Mouse (Mus musculus) c-Kit-positive CD71-negative TER-119-negative erythroid progenitor cells, embryonic 14.5 days (primary cell): ENCODE data around the gene Ckap5.
"Not testable (repeated sequence)": the region's sequence is repeated elsewhere in the genome, so short reads cannot be mapped to it uniquely, and the experiment has no call there.

Source experiments
- DNase-seq: peaks from one replicate; pipeline ENCODE4 v3.0.0-alpha.2; 2013; ENCODE audit warnings: low read depth

Ckap5 gene

DNA sequence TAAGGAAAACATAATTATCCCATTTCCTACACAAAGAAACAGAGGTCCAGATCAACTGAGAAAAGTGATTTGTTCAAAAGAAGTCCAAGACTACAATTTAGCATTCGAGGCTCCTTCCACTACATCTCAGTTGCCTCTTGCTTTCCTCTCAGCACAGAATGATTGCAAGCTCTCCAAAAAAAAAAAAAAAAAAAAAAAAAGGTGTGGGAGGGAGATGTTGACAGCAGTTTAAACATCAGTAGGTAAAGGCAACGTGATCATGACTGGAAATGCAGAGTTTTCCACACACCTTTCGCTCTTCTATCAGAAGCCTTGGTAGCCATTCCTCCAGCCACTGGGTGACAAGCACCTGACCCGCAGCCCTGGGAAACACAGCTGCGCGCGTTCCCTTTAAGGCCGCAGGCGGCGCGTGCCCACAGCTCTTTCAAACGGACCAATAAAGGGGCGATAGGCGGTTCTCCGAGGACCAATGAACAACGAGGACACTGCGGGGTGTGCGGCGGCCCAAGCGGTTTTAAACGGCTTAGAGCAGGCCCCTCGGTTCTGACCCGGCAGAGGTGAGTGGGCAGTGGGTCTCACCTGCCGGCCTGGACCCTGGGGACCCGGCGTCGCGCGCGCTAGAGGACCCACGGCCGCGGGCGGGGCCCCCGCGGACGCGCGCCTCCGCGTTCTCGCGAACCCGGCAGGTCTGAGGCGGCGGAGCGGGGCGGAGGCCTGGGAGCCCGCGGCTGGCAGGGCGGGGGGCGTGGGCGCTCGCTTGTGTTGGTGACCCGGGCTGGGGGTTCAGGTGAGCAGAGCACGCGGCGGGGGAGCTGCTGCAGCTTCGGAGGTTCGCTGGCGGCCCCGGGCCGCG is at the start of gene Ckap5:
Ckap5 (plus strand) TSS at position 469 of the 853 bp plus-strand sequence.
- DNase-seq = peak; percentile 79

DNA sequence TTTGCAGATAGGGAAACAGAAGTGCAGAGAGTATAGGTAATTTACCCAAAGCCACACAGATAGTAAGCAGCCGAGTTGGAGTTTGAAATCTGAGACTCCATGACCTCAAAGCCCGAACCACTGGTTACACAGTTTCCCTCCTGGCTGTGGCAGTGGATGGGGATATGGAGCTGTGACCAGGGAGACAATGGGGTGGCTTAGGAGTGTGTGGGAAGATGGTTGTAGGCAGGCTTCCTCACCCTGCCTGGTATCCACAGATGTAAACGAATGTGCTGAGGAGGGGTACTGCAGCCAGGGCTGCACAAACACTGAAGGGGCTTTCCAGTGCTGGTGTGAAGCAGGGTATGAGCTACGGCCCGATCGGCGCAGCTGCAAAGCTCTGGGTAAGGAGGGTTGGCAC is 49.7 kb upstream of the Ckap5 start:
- DNase-seq = no peak

DNA sequence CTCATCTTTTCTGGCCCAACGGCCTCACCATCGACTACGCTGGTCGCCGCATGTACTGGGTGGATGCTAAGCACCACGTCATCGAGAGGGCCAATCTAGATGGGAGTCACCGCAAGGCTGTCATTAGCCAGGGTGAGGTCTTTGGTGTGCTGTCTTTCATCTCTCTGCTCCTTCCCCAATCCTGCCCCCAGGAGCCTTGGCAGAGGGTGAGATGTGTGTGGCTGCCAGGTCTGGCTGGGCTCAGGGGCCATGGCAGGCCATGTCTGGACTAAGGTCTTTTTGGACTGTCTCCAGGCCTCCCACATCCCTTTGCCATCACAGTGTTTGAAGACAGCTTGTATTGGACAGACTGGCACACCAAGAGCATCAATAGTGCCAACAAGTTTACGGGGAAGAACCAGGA is 46.2 kb upstream of the Ckap5 start:
- no peak for DNase-seq

DNA sequence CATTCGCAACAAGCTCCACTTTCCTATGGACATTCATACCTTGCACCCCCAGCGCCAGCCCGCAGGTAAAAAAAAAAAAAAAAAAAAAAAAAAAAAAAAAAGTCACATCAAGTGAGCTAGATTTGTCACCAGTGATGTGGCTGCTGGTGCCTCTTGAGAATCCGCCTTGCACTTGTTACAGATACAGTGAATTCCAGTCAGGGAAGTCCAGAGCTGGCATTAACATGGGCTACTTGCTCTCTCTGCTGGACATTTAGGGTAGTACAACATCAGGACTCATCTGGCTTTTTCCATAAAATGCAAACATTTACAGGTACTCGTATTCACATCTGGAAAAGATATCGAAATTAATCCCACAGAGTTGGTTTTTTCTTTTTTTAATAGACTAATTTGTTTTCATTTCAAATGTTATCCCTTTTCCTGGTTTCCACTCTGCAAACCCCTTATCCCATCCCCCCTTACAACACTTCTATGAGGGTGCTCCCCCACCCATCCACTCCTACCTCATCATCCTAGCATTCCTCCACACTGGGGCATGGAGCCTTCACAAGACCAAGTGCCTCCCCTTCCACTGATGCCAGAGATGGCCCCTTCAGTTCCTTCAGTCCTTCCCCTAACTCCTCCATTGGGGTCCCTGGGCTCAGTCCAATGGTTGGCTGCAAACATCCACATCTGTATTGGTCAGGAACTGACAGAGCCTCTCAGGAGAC is 45.6 kb upstream of the Ckap5 start:
- DNase-seq = no peak

GRCm38 (mm10) chr2:91484698-91485097 is 41.9 kb upstream of the Ckap5 start:
- no peak for DNase-seq

DNA sequence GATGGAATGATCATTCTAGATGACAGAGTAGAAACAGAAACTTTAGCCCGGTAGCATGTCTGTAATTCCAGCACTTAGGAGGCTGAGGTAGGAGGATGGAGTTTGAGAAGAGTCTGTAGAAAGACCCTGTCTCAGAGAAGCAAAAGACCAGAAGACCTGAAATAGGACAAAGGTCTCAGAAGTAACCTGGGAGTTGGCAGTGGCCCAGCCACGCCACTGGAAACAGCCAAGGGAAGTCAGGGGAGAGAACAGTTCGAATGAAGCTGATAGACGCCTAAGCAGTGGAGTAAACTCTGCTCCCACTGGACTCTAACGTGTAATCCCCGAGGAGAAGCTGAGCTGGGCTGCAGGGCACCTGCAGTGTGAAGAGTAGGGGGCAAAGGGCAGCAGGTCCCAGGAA is 41.3 kb upstream of the Ckap5 start:
- DNase-seq = no peak

GRCm38 (mm10) chr2:91487295-91487694 is 39.3 kb upstream of the Ckap5 start:
- not testable (repeated sequence) for DNase-seq

DNA sequence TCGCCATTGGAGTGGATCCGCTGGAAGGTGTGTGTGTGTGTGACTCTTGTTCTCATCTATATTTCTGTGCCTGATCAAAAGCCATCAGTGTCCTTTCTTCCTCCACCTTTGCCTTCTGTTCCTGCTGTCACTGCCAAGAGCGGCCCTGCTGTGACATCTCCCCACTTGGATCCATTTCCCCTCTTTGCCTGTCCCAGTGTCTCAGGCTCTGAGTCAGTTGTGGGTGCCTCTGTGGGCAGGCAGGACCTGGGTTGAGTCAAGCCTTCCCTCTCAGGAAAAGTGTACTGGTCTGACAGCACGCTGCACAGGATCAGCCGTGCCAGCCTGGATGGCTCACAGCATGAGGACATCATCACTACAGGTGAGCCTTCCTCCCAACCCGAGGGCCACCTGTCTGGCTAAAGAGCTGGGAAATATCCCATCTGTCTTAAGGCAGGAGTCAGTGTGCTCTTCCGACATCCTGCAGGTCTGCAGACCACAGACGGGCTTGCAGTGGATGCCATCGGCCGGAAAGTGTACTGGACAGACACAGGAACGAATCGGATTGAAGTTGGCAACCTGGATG is 34.4 kb upstream of the Ckap5 start:
- no peak for DNase-seq

- no peak for DNase-seq
These were observed 32.6 kb upstream of the Ckap5 start for GRCm38 (mm10) chr2:91493981-91494380.

DNA sequence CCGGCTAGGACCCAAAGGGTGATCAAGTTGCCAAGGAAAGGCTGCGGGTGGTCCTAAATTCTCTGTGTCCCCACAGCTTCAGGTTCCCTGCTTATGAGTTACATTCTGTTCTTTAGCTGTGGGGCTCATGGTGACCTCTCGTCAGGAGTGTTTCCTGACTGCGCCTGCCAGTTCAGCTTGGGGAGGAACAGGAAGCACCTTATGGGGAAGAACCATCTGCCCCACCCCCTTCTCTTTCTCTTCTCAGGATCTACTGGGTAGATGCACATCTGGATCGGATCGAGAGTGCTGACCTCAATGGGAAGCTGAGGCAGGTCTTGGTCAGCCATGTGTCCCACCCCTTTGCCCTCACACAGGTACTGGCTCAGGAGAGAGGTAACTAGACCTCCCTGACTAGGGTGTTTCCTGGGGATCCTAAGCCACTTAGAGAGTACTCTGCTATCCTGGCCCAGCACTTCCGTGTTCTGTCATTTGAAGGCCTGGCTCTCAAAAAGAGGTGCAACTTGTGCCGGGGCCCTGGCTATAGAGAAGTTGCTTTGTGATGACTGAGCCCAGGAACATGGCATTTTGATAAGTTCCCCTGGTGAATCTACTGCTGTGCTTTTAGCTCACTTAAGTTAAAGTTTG is 28.4 kb upstream of the Ckap5 start:
- DNase-seq = no peak

- DNase-seq = no peak
These were observed 18.5 kb upstream of the Ckap5 start for GRCm38 (mm10) chr2:91508076-91508475.

DNA sequence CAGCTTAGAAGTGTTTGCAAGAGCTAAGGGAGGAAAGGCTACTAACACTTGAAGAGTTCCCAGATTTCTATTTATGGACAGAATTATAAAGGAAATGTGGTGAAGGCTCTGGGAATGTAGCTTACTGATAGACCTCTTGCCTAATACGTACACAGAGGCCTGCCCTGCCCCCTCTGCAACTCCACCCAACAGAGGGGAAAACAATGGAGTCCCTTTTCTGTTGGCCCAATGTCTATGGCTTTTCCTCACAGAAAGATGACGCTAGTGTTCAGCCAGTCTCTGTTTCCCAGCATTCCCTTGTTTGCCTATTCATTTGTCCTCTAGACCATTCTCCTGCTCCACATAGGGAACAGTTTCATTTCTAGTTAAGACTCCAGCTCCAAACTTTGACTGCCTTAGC is 9.4 kb upstream of the Ckap5 start:
- DNase-seq = no peak

DNA sequence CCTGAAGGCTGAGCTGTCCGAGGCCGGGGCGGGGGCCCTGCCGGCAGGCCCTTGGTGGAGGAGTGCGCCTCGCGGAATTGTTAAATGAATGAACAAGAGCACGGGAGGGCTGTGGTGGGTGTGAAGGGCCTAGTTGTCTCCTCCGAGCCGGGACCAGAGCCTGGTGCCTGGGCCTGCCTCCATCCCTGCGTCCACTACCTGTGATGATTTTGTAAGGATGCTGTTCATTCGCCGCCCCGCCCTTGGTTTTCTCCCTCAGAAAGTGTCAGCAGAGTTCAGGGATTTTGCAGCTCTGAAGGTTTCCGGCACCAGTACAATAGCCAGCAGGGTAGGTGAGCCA is 555 bp downstream of the Ckap5 start:
- peak; percentile 25 for DNase-seq

DNA sequence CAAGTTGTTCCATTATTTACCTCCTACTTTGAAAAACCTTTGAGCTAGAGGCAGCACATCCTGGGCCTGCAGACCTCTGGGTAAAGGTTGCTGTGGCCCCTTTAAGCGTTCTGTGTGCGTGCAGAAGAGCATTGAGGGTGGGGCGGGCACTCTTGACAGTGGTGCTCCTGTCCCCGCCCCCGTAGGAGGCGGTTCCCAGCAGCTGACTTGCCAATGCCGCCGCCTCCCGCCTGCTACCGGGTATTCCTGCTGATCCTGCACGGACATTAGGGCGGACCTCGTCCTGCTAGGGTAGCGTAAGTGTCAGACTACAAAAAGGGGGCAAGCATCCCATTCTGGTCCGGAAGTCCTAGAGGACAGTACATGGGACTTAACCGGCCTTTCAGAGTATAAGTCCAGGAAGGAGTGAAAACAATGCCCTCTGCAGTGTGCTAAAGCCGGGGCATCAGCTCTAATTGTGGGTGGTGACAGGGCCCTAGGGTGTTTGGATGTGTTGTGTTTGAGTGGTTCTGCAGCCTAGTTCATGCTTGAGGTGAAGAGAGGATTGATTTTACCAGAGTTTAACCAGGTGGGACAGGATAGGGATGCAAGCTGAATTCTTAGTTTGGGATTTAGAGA is 11.1 kb downstream of the Ckap5 start:
- DNase-seq = peak; percentile 73

DNA sequence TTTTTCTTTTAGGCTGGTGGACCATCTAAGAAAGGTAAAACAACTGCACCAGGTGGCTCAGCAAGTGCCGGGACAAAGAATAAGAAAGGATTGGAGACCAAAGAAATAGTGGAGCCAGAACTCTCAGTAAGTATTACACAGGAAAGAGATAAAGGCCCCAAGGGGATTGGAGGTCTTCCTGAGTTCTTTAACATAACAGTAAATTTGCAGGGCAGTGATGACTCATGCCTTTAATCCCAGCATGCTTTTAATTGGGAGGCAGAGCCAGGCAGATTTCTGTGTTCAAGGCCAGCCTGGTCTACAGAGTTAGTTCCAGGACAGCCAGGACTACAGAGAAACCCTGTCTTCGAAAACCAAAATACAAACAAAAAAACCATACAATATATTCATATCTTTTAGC is 41.6 kb downstream of the Ckap5 start:
- no peak for DNase-seq

DNA sequence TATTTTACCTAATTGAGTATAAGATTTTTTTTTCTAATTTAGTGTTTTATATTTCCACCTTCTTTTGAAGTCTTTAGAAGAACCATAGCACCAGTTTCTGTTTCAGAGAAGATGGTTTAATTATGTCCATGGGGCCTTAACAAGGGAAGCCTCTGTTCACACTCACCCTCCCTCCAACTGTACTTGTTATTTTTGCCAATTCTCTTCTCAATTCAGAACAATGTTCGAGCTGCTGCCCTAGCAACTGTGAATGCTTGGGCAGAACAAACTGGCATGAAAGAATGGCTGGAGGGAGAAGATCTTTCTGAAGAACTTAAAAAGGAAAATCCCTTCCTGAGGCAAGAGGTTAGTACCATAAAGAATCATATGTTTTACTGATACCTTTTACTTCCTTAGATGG is 54.3 kb downstream of the Ckap5 start:
- no peak for DNase-seq

- no peak for DNase-seq
These were observed 59.7 kb downstream of the Ckap5 start for GRCm38 (mm10) chr2:91586242-91586641.

- DNase-seq = no peak
These were observed 73.9 kb downstream of the Ckap5 start for GRCm38 (mm10) chr2:91600475-91600874.

GRCm38 (mm10) chr2:91602389-91602788 is 75.8 kb downstream of the Ckap5 start:
- no peak for DNase-seq

GRCm38 (mm10) chr2:91609370-91609769 is 82.8 kb downstream of the Ckap5 start:
- DNase-seq = not testable (repeated sequence)

DNA sequence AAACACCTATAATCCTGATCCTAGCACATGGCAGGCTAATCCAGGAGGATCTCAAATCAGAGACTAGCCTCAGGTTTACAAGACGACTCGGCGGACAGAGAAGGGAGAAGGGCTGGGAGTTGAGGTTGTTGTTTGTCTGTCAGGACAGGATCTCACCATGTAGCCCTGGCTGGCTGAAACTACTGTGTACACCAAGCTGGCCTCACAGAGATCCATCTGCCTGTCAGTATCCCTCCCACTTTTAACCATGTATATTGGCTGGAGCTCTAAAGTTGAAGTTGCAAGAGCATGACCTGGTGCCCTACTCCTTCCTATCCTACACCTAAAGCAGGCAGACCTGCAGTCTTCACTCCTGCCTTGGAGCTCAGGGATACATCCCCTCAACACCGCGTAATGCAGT is 95.8 kb downstream of the Ckap5 start:
- DNase-seq = no peak

- not testable (repeated sequence) for DNase-seq
These were observed 96.8 kb downstream of the Ckap5 start for GRCm38 (mm10) chr2:91623366-91623765.
